Mouse (Mus musculus) frontal cortex, adult (tissue): ENCODE results near the gene Cmbl.
"Not testable (repeated sequence)": the region's sequence is repeated elsewhere in the genome, so short reads cannot be mapped to it uniquely, and the experiment has no call there.

ENCODE experiments used
- ATAC-seq: cut with Nextera tagmentation; 2 replicates; pipeline ENCODE4 v1.9.2; 2017; ENCODE audit warnings: mild to moderate bottlenecking, moderate library complexity, mixed read lengths; ENCODE audit not compliant: low TSS enrichment

Gene Cmbl

GRCm38 (mm10) chr15:31542013-31542958, 22.9 kb upstream of the Cmbl start:
- ATAC-seq = peak; percentile 65

GRCm38 (mm10) chr15:31543246-31543645, 21.9 kb upstream of the Cmbl start:
- ATAC-seq = no peak

GRCm38 (mm10) chr15:31545058-31545457, 20.1 kb upstream of the Cmbl start:
- no peak for ATAC-seq

GRCm38 (mm10) chr15:31546291-31546690, 18.9 kb upstream of the Cmbl start:
- no peak for ATAC-seq

GRCm38 (mm10) chr15:31547421-31547820, 17.8 kb upstream of the Cmbl start:
- no peak for ATAC-seq

GRCm38 (mm10) chr15:31550381-31550780, 14.8 kb upstream of the Cmbl start:
- ATAC-seq = no peak

- no peak for ATAC-seq
These were observed 10.3 kb upstream of the Cmbl start for GRCm38 (mm10) chr15:31554855-31555254.

GRCm38 (mm10) chr15:31561390-31561789, 3.8 kb upstream of the Cmbl start:
- no peak for ATAC-seq

- no peak for ATAC-seq
These were observed 3.2 kb upstream of the Cmbl start for GRCm38 (mm10) chr15:31561976-31562375.

- no peak for ATAC-seq
These were observed 2.3 kb upstream of the Cmbl start for GRCm38 (mm10) chr15:31562847-31563246.

- no peak for ATAC-seq
These were observed 1.3 kb upstream of the Cmbl start for GRCm38 (mm10) chr15:31563577-31564546.

GRCm38 (mm10) chr15:31565786-31566185, 597 bp downstream of the Cmbl start:
- ATAC-seq = no peak

- ATAC-seq = no peak
These were observed 2.2 kb downstream of the Cmbl start for GRCm38 (mm10) chr15:31567431-31567830.

GRCm38 (mm10) chr15:31568581-31568996, 3.4 kb downstream of the Cmbl start:
- ATAC-seq = no peak

- no peak for ATAC-seq
These were observed 4.3 kb downstream of the Cmbl start for GRCm38 (mm10) chr15:31569325-31570022.

GRCm38 (mm10) chr15:31570959-31571358, 5.8 kb downstream of the Cmbl start:
- no peak for ATAC-seq

GRCm38 (mm10) chr15:31571906-31572722, 6.9 kb downstream of the Cmbl start:
- ATAC-seq = peak; percentile 93

- ATAC-seq = no peak
These were observed 8.1 kb downstream of the Cmbl start for GRCm38 (mm10) chr15:31573287-31573686.

- ATAC-seq = no peak
These were observed 8.5 kb downstream of the Cmbl start for GRCm38 (mm10) chr15:31573692-31574091.

- no peak for ATAC-seq
These were observed 10.9 kb downstream of the Cmbl start for GRCm38 (mm10) chr15:31576076-31576475.

GRCm38 (mm10) chr15:31581086-31581485, 15.9 kb downstream of the Cmbl start:
- ATAC-seq = not testable (repeated sequence)
